Mouse (Mus musculus) ES-Bruce4 (cell line): ENCODE results near the gene Ccdc103.

Experiments
- CTCF ChIP-seq: IDR thresholded peaks from one replicate; pipeline ENCODE4 v1.8.1; 2011; ENCODE audit warnings: low read depth, low read length
- POLR2A ChIP-seq: IDR thresholded peaks from one replicate; pipeline ENCODE4 v1.8.1; 2011; ENCODE audit warnings: low read length; ENCODE audit not compliant: insufficient read depth

- TF ChIP-seq CTCF (no peak), POLR2A (no peak)
These were observed 20.2 kb downstream of the Ccdc103 start for GRCm38 (mm10) chr11:102901199-102901598.
